Mouse (Mus musculus): ENCODE results near the gene Klra5. TPM values are rescaled to one million over a fixed set of nuclear protein-coding genes. Genes with fewer than 3 reads are reported as not detected.

The Klra5 gene
- polyA plus RNA-seq (2015; fragmentation: Nextera tagmentation; extraction: Ambion mirVana), result not detected in 2 replicates

GRCm38 (mm10) chr6:129917476-129917946 is at the start of gene Klra5:
TSS of gene Klra5 (minus strand) at chr6:129917650.

GRCm38 (mm10) chr6:129876549-129876948 is 40.9 kb downstream of the Klra5 start, which contains the start of gene Klra17:
TSS of gene Klra17 (minus strand) at chr6:129876672.

GRCm38 (mm10) chr6:129862349-129862748 is 55.1 kb downstream of the Klra5 start, which contains the start of gene Gm17631:
TSS of gene Gm17631 (plus strand) at chr6:129862649.

Other genes with a start within 250 kb of the Klra5 start
- gene Klrc1, start 238.7 kb downstream of the Klra5 start, polyA plus RNA-seq (2015; fragmentation: Nextera tagmentation; extraction: Ambion mirVana), result not detected in 2 replicates
- 1.1 and 1.7 TPM in 2 replicates for gene Klri1, start 200.5 kb downstream of the Klra5 start, polyA plus RNA-seq (2015; fragmentation: Nextera tagmentation; extraction: Ambion mirVana)
- gene Klri2, start 177.2 kb downstream of the Klra5 start, polyA plus RNA-seq (2015; fragmentation: Nextera tagmentation; extraction: Ambion mirVana), result not detected in 2 replicates
- not detected in 2 replicates for gene Gm156, start 133.4 kb downstream of the Klra5 start, polyA plus RNA-seq (2015; fragmentation: Nextera tagmentation; extraction: Ambion mirVana)
- gene Gm17631, start 55.0 kb downstream of the Klra5 start, polyA plus RNA-seq (2015; fragmentation: Nextera tagmentation; extraction: Ambion mirVana), result not detected in 2 replicates
- not detected in 2 replicates for gene Klra17, start 41.0 kb downstream of the Klra5 start, polyA plus RNA-seq (2015; fragmentation: Nextera tagmentation; extraction: Ambion mirVana)
- not detected in 2 replicates for gene Klra6, start 109.3 kb upstream of the Klra5 start, polyA plus RNA-seq (2015; fragmentation: Nextera tagmentation; extraction: Ambion mirVana)
- gene Klra4, start 149.6 kb upstream of the Klra5 start, polyA plus RNA-seq (2015; fragmentation: Nextera tagmentation; extraction: Ambion mirVana), result not detected in 2 replicates
- gene Klra8, start 212.2 kb upstream of the Klra5 start, polyA plus RNA-seq (2015; fragmentation: Nextera tagmentation; extraction: Ambion mirVana), result not detected in 2 replicates